Mouse (Mus musculus) kidney, embryonic 15.5 days (tissue): Measurements from ENCODE around the gene Chchd6. TPM values are rescaled to one million over a fixed set of nuclear protein-coding genes. Genes with fewer than 3 reads are reported as not detected.

Source experiments
- ATAC-seq: fragments of 200-750 bp; cut with Nextera tagmentation; replicated peaks from 2 replicates; pipeline ENCODE4 v1.8.0; 2017; ENCODE audit warnings: moderate TSS enrichment; ENCODE audit not compliant: low FRiP score
- H3K27ac ChIP-seq: fragments of 300-500 bp; sonication (generic); 2 replicates; pipeline ENCODE4 v1.5.1; 2015; ENCODE audit warnings: mild to moderate bottlenecking, inconsistent platforms
- H3K27me3 ChIP-seq: fragments of 300-500 bp; sonication (generic); 2 replicates; pipeline ENCODE4 v1.6.1; 2015; ENCODE audit warnings: inconsistent platforms
- H3K36me3 ChIP-seq: fragments of 300-500 bp; sonication (generic); 2 replicates; pipeline ENCODE4 v1.6.1; 2015; ENCODE audit warnings: inconsistent platforms
- H3K4me1 ChIP-seq: fragments of 300-500 bp; sonication (generic); 2 replicates; pipeline ENCODE4 v1.6.1; 2015; ENCODE audit warnings: inconsistent platforms
- H3K4me2 ChIP-seq: fragments of 300-500 bp; sonication (generic); 2 replicates; pipeline ENCODE4 v1.6.1; 2015; ENCODE audit warnings: moderate library complexity, mild to moderate bottlenecking, inconsistent platforms
- H3K4me3 ChIP-seq: fragments of 300-500 bp; sonication (generic); replicated peaks from 2 replicates; pipeline ENCODE4 v1.5.1; 2015; ENCODE audit warnings: mild to moderate bottlenecking, inconsistent platforms
- H3K9ac ChIP-seq: fragments of 300-500 bp; sonication (generic); 2 replicates; pipeline ENCODE4 v1.6.1; 2015; ENCODE audit warnings: mild to moderate bottlenecking, inconsistent platforms
- H3K9me3 ChIP-seq: fragments of 300-500 bp; sonication (generic); replicated peaks from 2 replicates; pipeline ENCODE4 v1.6.1; 2016; ENCODE audit warnings: inconsistent platforms
- WGBS: fragments of 180-500 bp; shearing (Covaris S2); methylation state at CpG from one replicate; pipeline ENCODE4 v1.1.7; 2015; ENCODE audit warnings: mixed read lengths; 5-methylcytosine and 5-hydroxymethylcytosine counted together
- polyA plus RNA-seq: library from polyadenylated mRNA; unstranded; fragments of >200 nt; fragmentation: Nextera tagmentation; extraction: Ambion mirVana; gene quantifications from 2 replicates; pipeline ENCODE4 v1.2.1, GENCODE M21; 2015

Chchd6 gene
- polyA plus RNA-seq, 1 experiment from 2014 or later = 63.8 TPM

DNA sequence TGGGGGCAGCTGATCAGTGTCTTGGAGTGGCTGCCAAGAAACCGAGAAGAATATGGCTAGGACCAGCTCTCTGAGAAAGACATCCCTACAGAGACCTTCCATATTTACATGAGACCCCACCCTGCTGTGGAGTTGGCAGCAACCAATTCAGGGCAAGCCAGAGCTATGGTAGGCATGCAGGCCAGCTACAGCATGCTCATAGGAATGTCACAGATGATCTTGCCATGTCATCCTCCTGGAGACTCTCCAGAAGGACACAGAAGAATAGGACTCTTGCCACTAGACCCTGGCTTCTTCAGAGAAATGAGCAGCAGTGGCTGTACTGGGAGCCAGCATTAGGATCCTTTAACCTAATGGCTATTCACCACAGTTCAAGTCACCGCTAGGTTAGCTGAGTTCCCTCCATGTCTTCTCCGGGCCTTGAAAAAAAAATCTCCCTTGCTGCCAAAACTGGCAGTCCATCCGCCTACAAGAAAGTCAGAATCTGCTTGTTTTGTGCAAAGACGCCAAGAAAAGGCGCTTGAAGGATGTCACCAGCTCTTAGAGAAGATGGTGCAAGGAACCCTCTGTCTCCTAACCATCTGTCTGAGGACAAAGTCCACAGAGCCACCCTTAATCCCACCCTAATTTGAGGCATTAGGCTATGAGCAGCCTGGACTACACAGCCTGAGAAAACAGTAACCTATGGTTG is 43.0 kb downstream of the Chchd6 start:
- Histone ChIP-seq H3K9me3 (no peaks in the 10 kb centered on the region), H3K27ac (no peak overlapping the region), H3K4me3 (no peak overlapping the region), H3K4me1 (0 out of 2 replicates have a peak, but pooled peaks cover 2% of the 10 kb centered on the region), H3K9ac (no peak overlapping the region), H3K36me3 (no peaks in the 10 kb centered on the region), H3K27me3 (no peaks in the 10 kb centered on the region), H3K4me2 (no peak overlapping the region)
- no peak for ATAC-seq
- WGBS = 88% methylated on average over 6 of the region's 6 CpGs

DNA sequence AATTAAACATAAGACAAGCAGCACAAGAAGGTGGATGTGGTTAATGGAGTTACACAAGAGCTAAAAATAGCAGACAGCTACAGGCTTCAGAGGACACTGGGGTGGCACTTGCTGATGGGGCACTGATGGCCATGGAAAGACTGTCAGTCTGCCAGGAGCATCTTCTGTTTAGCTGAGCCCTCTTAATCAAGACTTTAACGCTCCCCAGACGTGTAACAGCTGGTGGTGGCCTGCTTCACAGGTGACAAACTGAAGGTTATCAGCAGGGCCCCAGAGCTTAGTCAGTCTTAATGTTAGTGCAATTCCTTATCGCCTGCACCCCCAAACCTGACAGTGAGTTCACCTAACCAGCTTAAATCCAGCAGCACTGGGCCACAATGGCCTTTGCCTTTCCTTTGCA is 46.3 kb downstream of the Chchd6 start:
- Histone ChIP-seq H3K4me1 (0 out of 2 replicates have a peak, but pooled peaks cover 2% of the 10 kb centered on the region), H3K27ac (no peak overlapping the region), H3K27me3 (no peaks in the 10 kb centered on the region), H3K9me3 (no peaks in the 10 kb centered on the region), H3K4me2 (no peak overlapping the region), H3K9ac (no peak overlapping the region), H3K4me3 (no peak overlapping the region), H3K36me3 (no peaks in the 10 kb centered on the region)
- 68% methylated on average over 3 of the region's 3 CpGs for WGBS
- no peak for ATAC-seq

DNA sequence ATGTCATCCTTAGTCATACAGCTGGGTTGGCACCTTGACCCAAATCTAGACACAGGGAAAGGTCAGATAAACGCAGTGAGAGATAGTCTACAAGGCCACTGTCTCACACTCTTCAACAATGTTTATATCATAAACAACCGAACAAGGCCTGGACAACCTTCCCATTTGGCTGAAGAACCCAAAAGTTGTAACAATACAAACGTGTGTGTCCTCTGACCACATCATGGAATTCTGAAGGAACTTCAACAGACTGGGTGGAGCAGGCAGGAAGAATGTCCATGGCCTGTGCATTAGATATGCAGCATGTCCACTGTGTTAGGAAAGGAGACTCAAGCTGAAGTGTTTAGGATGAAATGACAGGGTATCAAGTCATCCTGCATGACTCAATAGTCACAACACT is 47.5 kb downstream of the Chchd6 start:
- WGBS = 81% methylated on average over 3 of the region's 3 CpGs
- Histone ChIP-seq H3K27ac (no peak overlapping the region), H3K4me1 (0 out of 2 replicates have a peak, but pooled peaks cover under 1% of the 10 kb centered on the region), H3K9ac (no peak overlapping the region), H3K27me3 (no peaks in the 10 kb centered on the region), H3K4me3 (no peak overlapping the region), H3K4me2 (no peak overlapping the region), H3K9me3 (no peaks in the 10 kb centered on the region), H3K36me3 (no peaks in the 10 kb centered on the region)
- no peak for ATAC-seq

DNA sequence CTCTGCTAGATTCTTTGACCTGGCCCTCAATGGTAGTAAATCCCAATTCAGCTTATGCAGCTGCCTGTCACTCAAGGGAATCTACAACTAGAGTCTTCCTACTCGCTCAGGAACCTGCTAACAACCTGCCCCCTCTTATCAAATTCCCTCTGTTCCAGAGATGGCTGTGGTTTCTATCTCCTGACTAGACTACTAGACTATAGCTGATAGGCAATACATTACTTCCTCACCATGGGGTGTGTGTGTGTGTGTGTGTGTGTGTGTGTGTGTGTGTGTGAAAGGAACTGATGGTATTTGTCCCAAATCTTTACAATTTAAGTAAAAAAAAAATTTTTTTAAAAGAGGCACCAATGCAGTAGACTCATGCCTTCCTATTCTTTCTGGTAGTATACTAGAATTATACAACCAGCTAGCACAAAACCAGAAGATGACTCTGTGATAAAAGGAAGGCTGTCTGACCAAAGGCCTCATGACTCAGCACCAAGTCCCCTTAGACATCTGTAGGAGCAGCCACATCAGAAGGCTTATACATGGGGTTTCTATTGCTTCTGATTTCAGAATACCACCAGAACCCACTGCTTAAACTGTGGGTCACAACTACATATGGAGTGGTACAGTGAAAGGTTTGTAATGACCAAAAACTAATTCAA is 57.2 kb downstream of the Chchd6 start:
- no peak overlapping the region for H3K27ac ChIP-seq
- no peaks in the 10 kb centered on the region for H3K9me3 ChIP-seq
- H3K4me2 ChIP-seq = no peak overlapping the region
- no peak overlapping the region for H3K4me3 ChIP-seq
- 79% methylated on average over 1 of the region's 1 CpGs for WGBS
- H3K4me1 ChIP-seq = no peaks in the 10 kb centered on the region
- no peak overlapping the region for H3K9ac ChIP-seq
- no peaks in the 10 kb centered on the region for H3K36me3 ChIP-seq
- no peaks in the 10 kb centered on the region for H3K27me3 ChIP-seq
- ATAC-seq = no peak

DNA sequence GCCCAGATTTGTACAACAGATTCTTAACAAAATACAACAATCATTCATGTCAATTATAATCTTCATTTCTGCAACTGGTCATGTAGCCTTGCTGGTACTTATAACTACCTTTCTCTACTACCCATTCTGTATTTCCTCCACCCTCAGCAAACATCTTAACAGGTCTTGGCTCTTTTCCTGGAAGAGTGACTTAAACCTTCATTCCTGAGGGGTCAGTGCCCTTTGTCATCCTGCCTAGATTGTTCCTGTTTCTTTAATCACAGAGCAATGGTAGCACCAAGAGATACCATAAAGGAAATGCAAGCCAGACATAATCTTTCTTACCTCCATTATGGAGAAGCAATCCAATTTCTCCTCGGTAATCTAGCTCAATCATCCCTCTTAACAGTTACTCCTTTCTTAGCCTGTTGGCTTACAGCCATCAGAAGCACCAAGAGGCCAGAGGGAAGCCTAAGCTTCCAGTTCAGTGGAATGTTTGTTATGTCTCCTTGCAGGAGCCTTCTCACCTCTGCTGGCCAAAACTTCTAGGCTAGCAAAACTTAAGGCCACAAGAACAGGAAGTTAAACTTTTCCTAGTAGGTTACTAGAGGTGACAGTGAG is 59.7 kb downstream of the Chchd6 start:
- ATAC-seq = no peak

DNA sequence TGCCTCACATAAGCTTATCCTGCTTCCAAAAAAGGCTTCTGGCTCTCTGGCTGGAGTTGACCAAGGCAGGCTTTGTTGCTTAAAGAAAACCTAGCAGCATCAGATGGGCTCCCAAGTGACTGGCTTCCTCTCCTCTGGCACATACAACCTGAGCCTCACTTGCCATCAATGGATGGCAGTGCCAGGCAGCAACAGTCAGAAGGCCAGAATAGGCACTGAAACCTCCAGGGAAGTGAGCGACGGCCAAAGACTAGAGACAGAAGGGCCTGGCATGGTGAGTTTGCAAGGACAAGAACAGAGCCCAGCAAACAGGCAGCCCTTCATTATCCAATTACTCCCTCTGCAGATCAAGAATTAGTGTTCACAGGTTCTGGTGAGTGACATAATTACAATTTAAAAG is 70.7 kb downstream of the Chchd6 start:
- WGBS = 86% methylated on average over 2 of the region's 2 CpGs

More for the DNA sequence above, 59.7 kb downstream of the Chchd6 start:
- no peak overlapping the region for H3K4me3 ChIP-seq
- no peak overlapping the region for H3K4me2 ChIP-seq
- H3K9me3 ChIP-seq = no peaks in the 10 kb centered on the region
- H3K27ac ChIP-seq = no peak overlapping the region
- no peaks in the 10 kb centered on the region for H3K4me1 ChIP-seq
- H3K9ac ChIP-seq = no peak overlapping the region
- H3K27me3 ChIP-seq = no peaks in the 10 kb centered on the region
- no peaks in the 10 kb centered on the region for H3K36me3 ChIP-seq
- WGBS = 51% methylated on average over 1 of the region's 1 CpGs

DNA sequence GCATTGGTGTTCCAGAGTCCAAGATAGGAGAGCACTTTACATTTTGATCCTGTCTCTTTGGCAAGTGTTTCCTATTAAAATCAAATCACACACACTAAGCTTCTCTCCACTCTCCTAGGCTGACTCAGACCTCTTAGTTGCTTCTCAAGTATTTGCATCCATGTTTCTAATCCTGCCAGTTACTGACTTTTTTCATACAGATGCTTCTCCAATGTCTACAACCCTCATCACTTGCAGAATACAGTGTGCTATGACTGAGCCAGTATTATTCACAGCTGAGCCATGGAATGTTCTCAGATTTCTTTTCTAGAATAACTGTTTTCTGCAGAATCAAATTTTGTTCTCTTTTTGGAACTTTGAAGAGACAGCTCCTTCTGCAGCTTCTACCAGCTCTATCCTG is 85.3 kb downstream of the Chchd6 start:
- ATAC-seq = no peak
- Histone ChIP-seq H3K27ac (no peak overlapping the region), H3K4me2 (no peak overlapping the region), H3K9ac (no peak overlapping the region), H3K4me1 (no peaks in the 10 kb centered on the region), H3K4me3 (no peak overlapping the region), H3K36me3 (no peaks in the 10 kb centered on the region), H3K9me3 (no peaks in the 10 kb centered on the region), H3K27me3 (no peaks in the 10 kb centered on the region)

More for the DNA sequence above, 70.7 kb downstream of the Chchd6 start:
- H3K36me3 ChIP-seq = no peaks in the 10 kb centered on the region
- H3K4me3 ChIP-seq = no peak overlapping the region
- no peak overlapping the region for H3K9ac ChIP-seq
- ATAC-seq = no peak
- H3K4me1 ChIP-seq = no peaks in the 10 kb centered on the region
- no peak overlapping the region for H3K4me2 ChIP-seq
- no peak overlapping the region for H3K27ac ChIP-seq
- no peaks in the 10 kb centered on the region for H3K27me3 ChIP-seq
- no peaks in the 10 kb centered on the region for H3K9me3 ChIP-seq

DNA sequence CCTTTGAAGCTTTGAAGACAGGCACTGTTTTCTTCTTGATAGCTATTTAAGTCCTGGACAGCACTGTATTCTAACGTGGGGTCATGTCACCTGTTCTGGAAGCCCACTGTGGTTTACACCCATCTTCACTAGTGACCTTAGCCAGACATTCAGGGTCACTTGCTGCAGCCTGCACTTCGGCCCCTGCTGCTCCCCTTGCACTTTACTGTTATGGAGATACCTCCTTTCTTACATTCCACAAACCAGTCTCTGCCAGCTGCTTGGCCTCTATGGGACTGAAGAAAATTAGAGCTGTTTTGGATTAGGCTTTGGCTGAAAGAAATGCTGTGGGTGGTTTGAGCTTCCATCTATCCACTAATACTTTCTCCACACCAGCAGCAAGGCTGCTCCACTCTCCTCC is 86.7 kb downstream of the Chchd6 start:
- Histone ChIP-seq H3K27ac (no peak overlapping the region), H3K4me2 (no peak overlapping the region), H3K9ac (no peak overlapping the region), H3K4me1 (no peaks in the 10 kb centered on the region), H3K9me3 (no peaks in the 10 kb centered on the region), H3K4me3 (no peak overlapping the region), H3K27me3 (no peaks in the 10 kb centered on the region), H3K36me3 (no peaks in the 10 kb centered on the region)
- WGBS = 65% methylated on average over 2 of the region's 2 CpGs
- no peak for ATAC-seq

DNA sequence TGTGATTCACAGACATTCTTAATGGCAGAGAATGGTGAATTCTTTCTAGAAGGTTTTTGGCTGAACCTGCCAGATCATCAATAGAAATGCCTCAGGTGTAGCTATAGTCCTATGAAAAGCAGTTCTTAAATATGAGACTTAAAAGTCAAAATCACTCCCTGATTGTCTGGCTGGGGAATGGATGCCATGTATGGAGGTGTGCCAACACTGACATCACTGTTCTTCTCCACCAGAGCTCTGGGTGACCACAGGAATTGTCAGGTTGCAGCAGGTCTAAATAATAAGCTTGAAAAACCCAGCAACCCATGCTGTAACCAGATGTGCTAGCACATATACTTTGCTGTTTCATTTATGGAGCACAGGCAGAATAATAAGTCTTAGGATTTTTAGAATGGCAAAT is 87.2 kb downstream of the Chchd6 start:
- no peak for ATAC-seq

DNA sequence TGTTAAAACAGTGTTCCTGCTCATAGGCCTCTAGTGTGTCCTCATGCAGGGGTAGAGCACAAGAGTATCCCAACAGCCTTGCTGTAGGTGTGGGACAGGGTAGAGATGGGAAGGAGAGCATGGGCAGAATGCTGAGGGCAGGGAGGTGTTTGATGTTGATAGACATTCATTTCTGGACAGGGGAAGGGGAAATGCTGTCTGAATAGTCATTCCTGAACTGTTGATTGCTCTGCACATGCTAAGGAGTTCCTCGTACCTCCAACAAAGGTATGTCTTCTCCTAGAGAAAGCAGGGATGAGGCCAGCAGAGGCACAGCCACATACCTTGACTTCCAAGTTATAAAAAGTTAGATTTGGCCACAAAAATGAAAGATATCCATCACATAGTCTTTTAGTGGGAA is 95.5 kb downstream of the Chchd6 start:
- Histone ChIP-seq H3K36me3 (no peaks in the 10 kb centered on the region), H3K4me3 (no peak overlapping the region), H3K27me3 (no peaks in the 10 kb centered on the region), H3K4me2 (no peak overlapping the region), H3K4me1 (no peaks in the 10 kb centered on the region), H3K9ac (no peak overlapping the region), H3K9me3 (no peaks in the 10 kb centered on the region), H3K27ac (no peak overlapping the region)
- ATAC-seq = no peak
- 95% methylated on average over 1 of the region's 1 CpGs for WGBS

More for the DNA sequence above, 87.2 kb downstream of the Chchd6 start:
- Histone ChIP-seq H3K27me3 (no peaks in the 10 kb centered on the region), H3K9me3 (no peaks in the 10 kb centered on the region), H3K4me2 (no peak overlapping the region), H3K36me3 (no peaks in the 10 kb centered on the region), H3K27ac (no peak overlapping the region), H3K4me1 (no peaks in the 10 kb centered on the region), H3K9ac (no peak overlapping the region), H3K4me3 (no peak overlapping the region)

DNA sequence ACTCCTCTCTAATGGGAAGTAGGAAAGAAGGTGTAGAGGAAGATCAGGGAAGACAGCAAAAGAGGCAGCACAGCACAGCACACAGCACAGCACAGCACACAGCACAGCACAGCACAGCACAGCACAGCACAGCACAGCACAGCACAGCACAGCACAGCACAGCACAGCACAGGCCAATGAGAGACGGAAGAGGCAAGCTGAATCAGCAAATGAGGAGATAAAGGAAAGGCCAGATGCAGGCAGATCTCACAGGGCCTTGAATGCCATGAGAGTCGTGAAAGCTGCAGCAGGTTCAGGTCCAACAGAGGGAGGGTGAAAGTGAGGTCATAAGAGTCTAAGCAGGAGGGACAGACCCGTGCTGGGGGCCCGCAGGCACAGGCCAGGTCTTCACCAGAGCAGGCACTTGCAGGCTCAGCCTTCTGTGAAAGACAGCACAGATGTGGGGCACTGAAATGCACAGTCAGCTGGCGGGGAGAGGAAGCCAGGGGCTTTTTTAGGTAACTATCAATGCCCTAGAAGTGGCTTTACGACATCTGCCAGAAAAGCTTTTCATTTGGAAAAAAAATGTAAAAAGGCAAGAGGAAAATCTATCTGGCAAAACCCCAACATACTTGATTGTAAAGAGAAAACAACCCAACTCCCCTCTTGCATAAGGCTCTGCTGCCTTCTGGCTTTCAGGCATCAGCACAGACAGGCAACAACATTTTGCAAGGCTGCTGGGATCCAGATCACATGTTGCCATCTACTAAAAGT is 96.5 kb downstream of the Chchd6 start:
- H3K36me3 ChIP-seq = no peaks in the 10 kb centered on the region
- H3K9me3 ChIP-seq = no peaks in the 10 kb centered on the region
- H3K9ac ChIP-seq = no peak overlapping the region
- ATAC-seq = no peak
- no peak overlapping the region for H3K4me2 ChIP-seq
- H3K27me3 ChIP-seq = no peaks in the 10 kb centered on the region
- no peaks in the 10 kb centered on the region for H3K4me1 ChIP-seq
- no peak overlapping the region for H3K27ac ChIP-seq
- H3K4me3 ChIP-seq = no peak overlapping the region
- WGBS = 57% methylated on average over 6 of the region's 6 CpGs

DNA sequence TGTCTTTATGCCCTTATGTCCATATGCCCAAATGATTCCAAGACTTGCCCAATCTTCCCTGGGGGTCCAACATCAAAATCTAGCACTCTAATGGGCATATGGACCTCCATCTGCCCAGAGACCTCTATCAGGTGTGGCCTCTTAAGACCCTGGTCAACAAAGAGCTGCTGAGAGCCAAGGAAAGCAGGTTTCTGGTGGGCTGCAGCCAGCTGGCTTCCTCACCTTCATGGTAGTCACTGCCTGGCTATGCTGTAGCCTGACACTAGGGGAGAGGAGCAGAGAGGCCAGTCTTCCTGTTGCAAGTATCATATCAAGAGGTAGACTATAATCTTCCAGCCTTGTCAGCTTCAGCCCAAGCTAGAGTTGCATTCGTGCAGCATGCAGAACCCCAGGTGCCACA is 98.5 kb downstream of the Chchd6 start:
- 86% methylated on average over 1 of the region's 1 CpGs for WGBS
- no peak for ATAC-seq
- Histone ChIP-seq H3K27ac (no peak overlapping the region), H3K4me3 (no peak overlapping the region), H3K36me3 (no peaks in the 10 kb centered on the region), H3K27me3 (no peaks in the 10 kb centered on the region), H3K9ac (no peak overlapping the region), H3K4me1 (no peaks in the 10 kb centered on the region), H3K4me2 (no peak overlapping the region), H3K9me3 (no peaks in the 10 kb centered on the region)
